Mouse (Mus musculus): Measurements from ENCODE around the gene Gm42906. TPM values are rescaled to one million over a fixed set of nuclear protein-coding genes. Genes with fewer than 3 reads are reported as not detected.
A peak's percentile ranks its signal among the peaks of the same experiment; 100 is the strongest.

Gm42906 gene
- not detected for total RNA-seq (2022)

- no peak for DNase-seq (ENCODE audit: low spot score in 2 of 2)
These were observed at the start of gene Gm42906 for GRCm38 (mm10) chr5:151428113-151428756. Gm42906 (minus strand) TSS chr5:151428163.

DNA sequence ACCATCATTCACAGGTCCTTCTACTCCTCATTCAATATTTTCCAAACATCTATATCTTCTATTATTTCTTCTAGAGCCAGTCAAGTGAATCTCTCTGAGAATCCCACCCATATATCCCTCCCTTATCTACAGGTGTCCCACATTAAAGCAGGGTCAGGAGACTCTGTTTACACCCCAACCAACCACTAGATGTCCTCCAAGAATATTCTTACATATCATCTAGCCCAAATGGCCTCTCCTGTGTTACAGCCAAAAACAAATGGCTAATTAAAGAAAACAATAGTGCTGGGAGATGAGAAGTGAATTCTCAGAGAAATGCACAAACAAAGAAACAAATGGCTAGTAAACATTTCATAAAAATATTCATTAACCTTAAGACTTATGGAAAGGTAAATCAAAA is 17.7 kb upstream of the Gm42906 start:
- DNase-seq (ENCODE audit: low spot score in 2 of 2) = no peak

DNA sequence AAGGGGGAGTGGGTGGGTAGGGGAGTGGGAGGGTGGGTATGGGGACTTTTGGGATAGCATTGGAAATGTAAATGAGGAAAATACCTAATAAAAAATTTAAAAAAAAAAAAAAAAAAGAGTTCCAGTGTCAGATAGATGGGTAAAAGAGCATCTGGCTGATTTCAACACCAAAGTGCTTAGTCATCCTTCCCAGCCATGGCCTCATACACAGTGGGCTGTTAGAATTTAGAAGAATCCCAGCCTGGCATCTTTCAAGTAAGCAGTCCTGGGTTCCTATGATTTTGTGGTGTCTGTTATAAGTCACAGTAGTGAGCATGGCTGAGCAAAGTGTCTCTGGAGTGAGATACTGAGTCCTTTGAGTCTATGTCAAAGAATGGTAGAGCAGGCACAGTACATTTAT is 7.1 kb upstream of the Gm42906 start:
- no peak for DNase-seq (ENCODE audit: low spot score in 2 of 2)

- no peak for DNase-seq (ENCODE audit: low spot score in 2 of 2)
These were observed 1.5 kb downstream of the Gm42906 start for GRCm38 (mm10) chr5:151426466-151426865.

DNA sequence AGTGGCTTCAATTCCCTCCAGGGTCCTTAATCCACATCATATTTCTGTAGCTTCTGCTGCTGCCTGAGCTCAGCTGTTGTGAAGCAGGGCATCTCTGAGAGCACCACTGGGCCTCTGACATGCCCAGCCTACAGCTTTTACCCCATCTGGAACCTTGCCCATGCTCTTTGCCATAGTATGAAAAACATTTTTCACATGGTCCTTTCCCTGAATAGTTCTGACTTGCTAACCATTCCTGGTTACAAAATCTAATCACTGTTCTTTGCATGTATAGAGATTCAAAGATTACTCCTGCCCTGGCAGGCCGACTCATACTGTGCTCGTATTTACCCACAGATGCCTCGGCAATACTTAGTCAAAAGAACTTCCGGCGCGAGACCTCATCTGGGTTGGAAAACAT is 5.3 kb downstream of the Gm42906 start:
- no peak for DNase-seq (ENCODE audit: low spot score in 2 of 2)

GRCm38 (mm10) chr5:151421859-151422258 is 6.1 kb downstream of the Gm42906 start:
- DNase-seq (ENCODE audit: low spot score in 2 of 2) = no peak

DNA sequence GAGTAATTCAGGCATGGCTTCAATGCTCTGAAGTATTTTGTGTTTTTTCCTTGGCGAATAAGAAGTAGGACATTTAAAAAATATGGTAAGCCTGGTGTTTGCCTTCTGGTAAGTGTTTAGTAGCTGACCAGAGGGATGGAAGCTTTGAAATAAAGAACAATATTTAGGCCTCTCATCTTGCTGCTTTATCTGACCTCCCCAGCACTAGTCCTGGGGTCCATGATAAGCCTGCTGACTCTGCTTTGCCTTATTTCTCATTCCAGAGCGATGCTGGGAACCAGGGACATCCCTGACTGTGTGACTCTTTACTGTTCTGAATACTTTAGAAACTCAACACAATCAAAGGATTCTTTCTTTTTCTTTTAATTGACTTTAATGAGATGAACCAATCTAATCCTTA is 9.4 kb downstream of the Gm42906 start:
- no peak for DNase-seq (ENCODE audit: low spot score in 2 of 2)

GRCm38 (mm10) chr5:151417421-151418038 is 10.4 kb downstream of the Gm42906 start:
- DNase-seq (ENCODE audit: low spot score in 2 of 2) = no peak

DNA sequence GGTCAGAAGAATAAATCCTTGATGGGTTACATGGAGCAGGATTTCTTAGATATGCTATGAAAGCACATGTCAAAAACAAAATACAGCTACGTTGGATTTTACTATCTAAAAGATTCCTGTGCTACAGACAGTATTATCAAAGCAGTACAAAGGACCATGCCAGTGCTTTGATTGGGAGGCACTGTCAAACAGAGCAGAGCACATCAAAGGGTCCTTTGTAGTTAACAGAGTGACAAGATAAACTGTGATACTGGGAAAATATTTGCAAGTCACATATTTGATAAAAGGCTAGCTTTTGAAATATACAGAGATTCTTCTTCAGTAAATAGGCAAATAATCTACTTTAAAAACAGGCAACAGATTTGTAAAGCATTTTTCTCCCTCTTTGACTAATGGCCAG is 11.0 kb downstream of the Gm42906 start:
- no peak for DNase-seq (ENCODE audit: low spot score in 2 of 2)

DNA sequence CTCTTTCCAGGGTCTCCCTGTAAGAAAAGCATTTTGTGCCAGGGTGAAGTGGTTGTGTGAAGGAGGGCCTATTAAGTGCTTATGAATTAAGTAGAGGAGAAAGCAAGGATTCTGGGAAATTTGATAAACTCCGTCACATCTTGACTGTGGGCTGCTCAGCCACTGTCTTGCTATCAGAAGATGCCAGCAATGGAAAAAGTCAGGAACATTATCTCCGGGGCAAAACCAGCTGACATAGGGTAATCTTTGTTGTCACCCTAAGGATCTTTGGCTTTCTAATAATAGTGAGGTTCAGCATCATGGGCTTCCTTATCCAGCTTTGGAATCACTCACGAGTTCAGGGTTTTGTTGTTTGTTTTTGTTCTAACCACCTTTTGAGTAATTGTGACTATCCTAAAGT is 14.3 kb downstream of the Gm42906 start:
- DNase-seq (ENCODE audit: low spot score in 2 of 2) = no peak

GRCm38 (mm10) chr5:151412666-151413463 is 15.1 kb downstream of the Gm42906 start:
- no peak for DNase-seq (ENCODE audit: low spot score in 2 of 2)

DNA sequence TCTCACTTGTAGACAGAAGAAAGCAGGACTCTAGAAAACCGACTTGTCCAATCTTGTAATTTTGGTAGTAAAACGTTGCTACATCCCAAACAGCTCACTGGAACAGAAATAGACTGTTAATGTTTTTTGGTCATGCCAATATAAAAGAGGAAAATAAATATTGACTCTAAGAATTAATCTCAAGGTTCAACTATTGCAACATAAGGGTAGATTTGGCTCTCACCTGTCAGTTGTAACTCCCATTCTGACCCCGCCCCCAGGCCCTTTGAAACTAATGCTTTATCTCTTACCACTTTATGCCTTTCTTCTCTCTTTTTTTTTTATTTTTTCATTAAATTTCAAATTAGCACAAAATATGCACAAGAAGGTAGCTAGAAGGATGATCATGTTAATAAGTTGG is 18.0 kb downstream of the Gm42906 start:
- DNase-seq (ENCODE audit: low spot score in 2 of 2) = no peak

- DNase-seq (ENCODE audit: low spot score in 2 of 2) = no peak
These were observed 18.7 kb downstream of the Gm42906 start for GRCm38 (mm10) chr5:151409282-151409681.

DNA sequence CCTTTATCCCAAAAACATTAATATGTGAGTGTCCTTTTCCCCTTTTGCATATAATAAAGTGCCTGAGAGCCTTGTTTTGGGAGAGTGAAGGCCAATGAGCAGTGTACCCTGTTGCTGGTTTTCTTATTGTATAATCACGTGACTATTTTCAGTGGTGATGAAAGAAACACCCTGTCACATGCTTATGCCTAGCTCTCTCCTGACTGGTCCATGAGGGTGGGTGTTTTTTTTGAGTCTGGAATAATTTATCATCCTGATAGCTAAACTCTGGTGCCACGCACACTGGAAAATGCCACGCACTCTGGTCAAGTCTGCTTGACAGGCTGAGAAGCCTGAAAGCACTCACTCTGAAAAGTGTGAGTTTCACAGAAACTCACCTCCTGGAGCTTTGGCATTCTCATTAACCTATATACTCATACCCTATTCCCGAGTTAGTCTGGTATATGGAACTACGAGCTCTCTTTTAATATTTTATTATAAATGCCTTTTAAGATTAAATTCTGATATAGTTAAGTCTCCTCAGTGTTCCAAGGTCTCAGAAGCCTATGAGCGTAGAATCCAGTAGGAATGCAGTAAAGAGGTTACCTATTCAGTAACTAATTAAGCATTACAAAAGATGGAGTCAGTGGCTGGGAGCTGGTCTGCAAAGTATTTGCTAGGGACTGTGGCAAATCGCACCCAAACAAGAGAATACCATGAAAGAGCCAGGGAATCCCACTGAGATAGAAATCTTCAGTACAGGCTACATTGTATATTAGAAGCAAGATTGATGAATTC is 19.7 kb downstream of the Gm42906 start:
- DNase-seq (ENCODE audit: low spot score in 2 of 2) = no peak

DNA sequence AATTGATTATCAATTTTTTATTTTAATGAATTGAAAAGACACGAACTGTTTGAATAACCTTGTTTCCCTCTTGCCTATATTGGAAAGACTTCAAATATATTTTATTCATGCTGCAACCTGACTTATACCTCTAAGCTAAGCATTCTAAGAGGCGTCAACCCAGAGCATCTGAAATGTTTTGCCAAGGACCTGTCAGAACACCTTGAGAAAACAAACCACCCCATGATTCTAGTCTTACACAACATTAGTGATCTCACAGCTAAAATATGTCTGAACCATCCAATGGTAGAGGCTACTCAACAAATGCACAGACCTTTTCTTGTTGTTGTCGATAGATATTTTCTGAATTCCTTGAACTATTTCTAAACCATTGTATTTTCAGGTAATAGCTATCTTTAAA is 20.5 kb downstream of the Gm42906 start:
- no peak for DNase-seq (ENCODE audit: low spot score in 2 of 2)

- no peak for DNase-seq (ENCODE audit: low spot score in 2 of 2)
These were observed 21.7 kb downstream of the Gm42906 start for GRCm38 (mm10) chr5:151406276-151406675.

- no peak for DNase-seq (ENCODE audit: low spot score in 2 of 2)
These were observed 22.6 kb downstream of the Gm42906 start for GRCm38 (mm10) chr5:151405314-151405903.

GRCm38 (mm10) chr5:151403586-151403985 is 24.4 kb downstream of the Gm42906 start:
- no peak for DNase-seq (ENCODE audit: low spot score in 2 of 2)

- DNase-seq (ENCODE audit: low spot score in 2 of 2) = no peak
These were observed 27.4 kb downstream of the Gm42906 start for GRCm38 (mm10) chr5:151400557-151400944.

- DNase-seq (ENCODE audit: low spot score in 2 of 2) = no peak
These were observed 27.9 kb downstream of the Gm42906 start for GRCm38 (mm10) chr5:151399918-151400556.

DNA sequence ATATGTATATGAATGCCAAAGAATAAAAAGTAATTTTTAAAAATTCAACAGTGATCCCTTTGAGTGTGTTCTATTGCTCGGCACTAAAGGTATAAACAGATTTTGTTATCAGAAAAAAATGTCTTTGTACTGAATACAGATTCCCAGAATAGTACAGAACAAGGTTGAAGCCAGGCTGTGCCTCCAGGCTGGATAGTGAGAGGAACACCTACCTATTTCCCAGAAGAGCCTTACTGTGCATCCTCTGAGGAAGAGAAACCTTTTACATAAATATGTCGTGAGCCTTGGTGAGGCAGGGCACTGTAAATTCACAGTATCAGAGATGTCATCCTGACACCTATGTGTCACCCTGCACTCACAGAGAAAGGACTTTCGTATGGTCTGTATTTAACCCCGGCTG is 31.8 kb downstream of the Gm42906 start:
- DNase-seq (ENCODE audit: low spot score in 2 of 2) = peak in 1 of 2 experiments; percentile 18
